Mouse (Mus musculus): ENCODE data around the gene Krtap4-7.

DNA sequence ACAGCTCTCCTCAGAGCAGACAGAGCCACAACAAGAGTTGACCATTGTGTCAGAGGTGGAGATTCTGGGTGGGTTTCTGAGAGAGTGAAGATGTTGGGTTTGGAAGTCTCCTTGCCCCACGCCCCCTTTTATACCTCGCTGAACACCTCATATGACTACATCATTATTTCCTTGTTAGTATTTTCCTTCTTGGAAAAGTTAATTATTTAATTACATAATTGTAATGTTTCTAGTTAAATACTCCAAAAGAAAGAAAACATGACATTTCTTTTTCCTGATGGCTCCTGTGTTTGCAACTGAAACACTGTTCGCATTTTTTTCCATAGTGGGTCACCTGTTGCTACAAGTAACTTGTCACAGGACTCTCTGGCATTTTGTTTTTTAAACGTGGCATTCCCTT lies 15.8 kb downstream of the Krtap4-7 start, which contains the start of gene Krtap4-1:
- no peak for TF ChIP-seq FLI1 (IDR thresholded peaks at IDR 0.05; ENCODE audit: low read length)
- no peak for TF ChIP-seq GATA1 (IDR thresholded peaks at IDR 0.05; ENCODE audit: borderline replicate concordance, low read length)
